Mouse (Mus musculus) megakaryocyte progenitor cell, adult 5-6 weeks (primary cell): Measurements from ENCODE around the gene Ano5. TPM values are rescaled to one million over a fixed set of nuclear protein-coding genes. Genes with fewer than 3 reads are reported as not detected.
A peak's percentile ranks its signal among the peaks of the same experiment; 100 is the strongest.

Source experiments
- ATAC-seq: replicated peaks from 2 replicates; pipeline ENCODE4 v1.8.0; 2016; ENCODE audit warnings: mild to moderate bottlenecking, moderate TSS enrichment, inconsistent platforms; ENCODE audit not compliant: poor library complexity
- total RNA-seq, 2 experiments: library from RNA; stranded (forward) in 1 of 2; stranded (reverse) in 1 of 2; fragments of 157-497, 149-512 nt in 1 of 2; fragments of 200-1000 nt in 1 of 2; gene quantifications; 2 replicates each; pipeline versions ENCODE4 v1.2.3 to v1.2.4; 2015 to 2017

Gene Ano5
- total RNA-seq (2015) (not detected in 2 replicates), total RNA-seq (2017) (not detected in 2 replicates)

- no peak for ATAC-seq
These were observed at the start of gene Ano5 for GRCm38 (mm10) chr7:51510671-51511651. Ano5 (plus strand) TSS chr7:51511029.

- ATAC-seq: no peak
These were observed 11.4 kb upstream of the Ano5 start for GRCm38 (mm10) chr7:51499396-51499795.

GRCm38 (mm10) chr7:51503940-51504339, 6.9 kb upstream of the Ano5 start:
- ATAC-seq: no peak

GRCm38 (mm10) chr7:51510147-51510546, 682 bp upstream of the Ano5 start:
- ATAC-seq: no peak

- no peak for ATAC-seq
These were observed 28.5 kb downstream of the Ano5 start for GRCm38 (mm10) chr7:51539344-51539743.

DNA sequence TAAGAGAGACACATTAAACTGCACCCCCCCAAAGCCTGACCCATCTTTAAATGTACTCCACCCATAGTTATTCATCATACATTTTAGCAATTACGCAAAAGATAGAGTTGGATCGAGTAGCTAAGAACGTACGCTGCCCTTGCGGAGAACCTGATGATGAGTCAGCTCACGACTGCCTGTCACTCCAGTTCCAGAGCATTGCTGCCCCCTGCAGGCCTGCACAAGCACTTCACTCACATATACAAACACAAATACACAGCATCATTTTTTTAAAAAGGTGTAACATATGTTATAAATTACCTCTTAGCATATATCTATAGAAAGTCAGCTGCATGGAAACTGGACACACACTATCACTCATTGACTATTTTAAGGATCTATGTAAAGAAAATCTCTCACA, 29.9 kb downstream of the Ano5 start:
- ATAC-seq: no peak

- no peak for ATAC-seq
These were observed 89.2 kb downstream of the Ano5 start for GRCm38 (mm10) chr7:51600021-51600420.

GRCm38 (mm10) chr7:51603741-51604140, 92.9 kb downstream of the Ano5 start:
- no peak for ATAC-seq

DNA sequence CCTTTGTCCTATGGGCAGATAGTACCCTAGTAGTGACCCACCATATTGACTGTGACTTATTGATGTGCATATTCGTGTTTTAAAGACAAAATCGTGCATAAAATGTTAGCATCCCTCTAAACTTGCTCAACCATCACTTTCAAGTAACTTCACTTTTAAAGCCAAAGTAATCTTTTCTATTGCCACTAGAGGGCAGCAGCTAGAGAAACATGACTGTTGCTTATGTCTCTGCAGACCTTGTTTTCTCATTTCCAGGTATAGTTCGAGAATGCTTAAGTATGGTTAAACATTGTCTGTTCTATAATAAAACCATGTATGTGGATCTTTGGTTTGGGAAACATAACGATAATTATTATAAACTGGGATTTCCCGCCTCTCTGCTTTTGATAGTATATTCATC, 103.6 kb downstream of the Ano5 start:
- ATAC-seq: peak; percentile 69

DNA sequence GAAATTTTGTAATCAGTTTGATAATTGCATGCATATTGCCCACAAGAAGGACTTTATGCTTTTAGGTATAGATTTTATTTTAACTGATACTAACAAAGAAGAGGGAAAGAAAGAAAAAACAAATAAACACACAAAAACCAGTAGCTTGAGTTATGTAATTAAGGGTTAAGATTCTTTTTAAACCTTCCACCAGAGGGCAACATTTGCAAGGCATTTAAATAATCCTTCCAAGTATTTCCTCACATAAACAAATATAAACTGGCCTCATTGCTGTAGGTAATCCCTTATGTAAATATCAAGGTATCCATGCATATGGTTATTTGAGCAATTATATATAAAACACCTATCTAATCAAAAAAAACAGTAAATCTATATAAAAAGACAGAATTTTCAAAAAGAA, 107.1 kb downstream of the Ano5 start:
- peak; percentile 54 for ATAC-seq

DNA sequence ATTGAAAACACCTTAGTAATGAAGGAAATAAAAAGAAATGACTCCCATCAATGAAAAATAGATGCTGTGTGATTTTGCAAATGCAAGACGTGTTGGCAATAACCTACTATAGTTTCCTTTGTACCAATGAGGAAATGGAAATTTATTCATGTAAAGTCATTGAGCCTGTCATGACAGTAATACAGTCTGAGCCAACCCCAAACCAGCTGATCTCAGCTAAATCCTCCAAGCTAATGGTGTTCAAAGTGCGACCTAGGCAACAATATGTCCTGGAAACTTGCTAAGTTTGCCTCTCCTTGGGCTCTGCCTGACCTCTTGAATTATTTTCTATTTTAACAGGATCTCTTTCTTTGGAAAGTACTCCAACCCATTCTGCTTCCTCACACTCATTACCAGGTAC, 107.6 kb downstream of the Ano5 start:
- ATAC-seq: no peak

- no peak for ATAC-seq
These were observed 109.1 kb downstream of the Ano5 start for GRCm38 (mm10) chr7:51619977-51620376.

GRCm38 (mm10) chr7:51621694-51622145, 110.9 kb downstream of the Ano5 start, which contains the start of gene Slc17a6:
Slc17a6 (plus strand) TSS chr7:51622006.
- peak; percentile 85 for ATAC-seq

GRCm38 (mm10) chr7:51622196-51622595, 111.4 kb downstream of the Ano5 start:
- no peak for ATAC-seq

GRCm38 (mm10) chr7:51622666-51623065, 111.8 kb downstream of the Ano5 start:
- ATAC-seq: no peak

GRCm38 (mm10) chr7:51624336-51624897, 113.6 kb downstream of the Ano5 start:
- no peak for ATAC-seq

DNA sequence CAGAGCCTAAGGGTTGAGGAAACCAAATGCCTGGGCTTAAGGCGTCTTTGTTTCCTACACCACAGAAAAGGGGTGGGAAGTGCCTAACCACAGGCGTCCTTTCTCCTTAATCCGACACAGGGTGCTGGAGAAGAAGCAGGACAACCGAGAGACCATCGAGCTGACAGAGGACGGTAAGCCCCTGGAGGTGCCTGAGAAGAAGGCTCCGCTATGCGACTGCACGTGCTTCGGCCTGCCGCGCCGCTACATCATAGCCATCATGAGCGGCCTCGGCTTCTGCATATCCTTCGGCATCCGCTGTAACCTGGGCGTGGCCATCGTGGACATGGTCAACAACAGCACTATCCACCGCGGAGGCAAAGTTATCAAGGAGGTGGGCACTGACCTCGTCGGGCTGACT, 114.3 kb downstream of the Ano5 start:
- no peak for ATAC-seq

DNA sequence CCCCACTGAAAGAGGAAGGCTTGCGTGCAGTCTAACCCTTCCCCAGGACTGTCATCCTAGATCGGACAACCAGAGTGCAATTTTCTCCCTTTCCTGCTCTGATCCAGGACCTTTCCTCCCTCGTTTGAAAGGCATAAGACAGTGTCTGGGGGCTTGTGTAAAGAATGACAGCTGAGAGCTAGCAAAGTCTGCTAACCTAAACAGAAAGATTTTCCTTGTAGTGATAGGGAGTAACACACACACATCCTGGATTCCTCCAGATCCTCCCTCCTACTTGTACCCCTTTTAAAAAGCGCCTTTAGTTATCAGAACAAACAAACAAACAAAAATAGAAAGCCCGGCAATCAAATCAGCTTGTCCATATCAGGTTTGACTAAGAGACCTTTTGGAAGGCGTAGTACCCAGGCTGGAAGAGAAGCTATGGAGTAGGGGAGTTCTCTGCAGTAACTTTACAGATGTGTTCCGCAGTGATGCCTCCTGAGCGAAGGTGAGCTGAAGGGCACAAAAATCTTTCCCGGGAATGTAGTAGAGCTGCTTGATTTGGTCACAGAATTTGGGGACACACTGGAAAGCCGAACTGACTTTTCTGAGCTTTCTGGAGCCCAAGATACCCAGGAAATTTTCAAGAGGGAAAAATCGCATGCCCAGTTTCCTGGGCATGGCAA, 114.9 kb downstream of the Ano5 start:
- no peak for ATAC-seq

GRCm38 (mm10) chr7:51626451-51627000, 115.7 kb downstream of the Ano5 start:
- ATAC-seq: no peak

DNA sequence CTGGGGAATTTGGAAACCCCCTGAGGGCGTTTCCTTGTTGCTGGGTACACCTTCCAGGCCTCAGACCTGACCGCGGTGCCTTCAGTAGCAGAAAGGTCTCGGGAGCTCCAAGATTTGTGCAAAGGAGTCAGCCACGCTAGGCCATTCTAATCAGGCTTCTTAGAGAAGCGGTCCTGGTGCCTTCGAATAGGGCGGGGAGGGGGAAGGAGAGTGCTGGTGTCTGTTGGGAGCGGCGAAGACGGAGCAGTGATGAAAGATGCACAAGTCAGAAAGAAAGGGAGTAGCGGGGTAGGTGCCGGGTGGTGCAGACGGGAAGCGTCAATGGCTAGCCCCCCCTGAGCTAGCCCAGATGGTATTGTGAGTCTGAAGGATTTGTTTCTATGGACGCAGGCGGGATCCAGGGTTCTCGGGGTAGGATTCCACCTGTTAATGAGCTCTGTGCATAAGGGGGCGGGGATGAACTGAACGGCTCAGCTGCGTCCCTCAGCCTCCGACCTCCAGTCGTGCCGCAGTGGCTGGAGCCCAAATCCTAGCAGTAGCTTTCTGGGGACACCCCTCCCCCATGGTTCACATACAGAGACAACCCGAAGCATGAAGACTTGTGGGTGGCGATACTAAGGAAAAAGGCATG, 116.3 kb downstream of the Ano5 start:
- no peak for ATAC-seq

DNA sequence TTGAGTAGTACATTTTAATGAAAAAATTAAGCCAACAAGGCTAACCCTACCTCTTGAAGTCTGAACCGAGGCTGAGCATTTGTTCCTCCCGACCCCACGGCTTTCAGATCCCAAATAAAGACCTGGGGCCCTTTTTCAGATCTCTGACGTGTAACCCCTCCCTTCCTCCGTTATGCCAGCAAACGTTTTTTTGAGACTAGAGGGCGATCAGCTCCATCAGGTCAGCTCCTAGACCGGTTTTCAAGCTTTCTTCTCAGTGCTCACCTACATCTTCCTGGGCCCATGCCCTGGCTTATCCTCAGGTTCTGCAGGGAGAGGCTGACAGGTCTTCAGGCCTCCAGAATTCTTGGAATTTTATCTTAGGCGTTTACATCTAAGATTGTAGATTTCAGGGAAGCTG, 116.8 kb downstream of the Ano5 start:
- ATAC-seq: no peak
